Mouse (Mus musculus): ENCODE measurements around the gene Car5a. TPM values are rescaled to one million over a fixed set of nuclear protein-coding genes. Genes with fewer than 3 reads are reported as not detected.

Gene Car5a
- total RNA-seq, 1 experiment = 0.18 TPM

DNA sequence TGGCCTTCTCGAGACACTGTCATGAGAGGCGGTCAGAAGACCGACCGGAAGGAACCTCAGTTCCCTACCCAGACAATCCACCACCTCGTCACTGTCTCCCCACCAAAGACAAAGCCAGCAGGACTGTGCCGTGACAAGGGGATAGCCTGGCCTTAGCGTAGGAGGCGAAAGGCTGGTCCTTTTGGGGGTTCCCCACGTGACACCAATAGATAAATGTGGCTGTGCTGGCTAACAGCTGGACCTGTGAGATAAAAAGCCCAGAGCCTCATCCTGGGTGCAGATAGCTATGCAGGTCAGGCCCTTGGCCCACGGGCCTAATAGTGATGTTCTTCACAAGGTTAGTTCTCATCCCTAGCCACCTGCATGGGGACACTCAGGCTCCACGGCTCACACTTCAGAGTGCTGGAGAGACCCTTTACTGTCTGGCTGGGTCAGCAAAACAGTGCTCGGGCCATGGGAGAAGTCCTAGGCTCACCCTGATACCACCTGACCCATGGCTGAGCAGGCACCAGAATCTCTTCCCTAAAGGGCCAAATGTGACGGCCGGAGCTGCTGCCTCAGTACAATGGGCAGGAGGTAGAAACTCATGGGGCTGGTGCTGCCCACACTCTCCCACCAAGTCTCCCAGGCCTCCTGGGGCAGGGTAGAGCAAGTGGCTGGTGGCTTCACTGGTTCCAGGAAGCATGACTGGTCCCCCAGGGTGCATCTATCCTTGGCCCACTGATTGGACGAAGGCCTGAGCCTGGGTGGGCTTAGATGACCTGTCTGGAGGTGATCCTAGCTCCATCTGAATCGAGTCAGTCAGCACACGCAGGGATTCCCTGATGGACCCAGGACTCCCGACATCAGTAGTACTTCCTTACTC lies 45.3 kb downstream of the Car5a start:
- Histone ChIP-seq H3K4me3 (ENCODE audit: insufficient read depth in 1 of 2, low read depth in 1 of 2, low read length in 2 of 2, poor library complexity in 1 of 2, severe bottlenecking in 1 of 2) (no peak overlapping the region), H3K36me3 (ENCODE audit: control insufficient read depth, insufficient read depth, low read length, poor library complexity, severe bottlenecking) (peaks cover 58% of the 10 kb centered on the region), H3K27ac (ENCODE audit: insufficient read depth, low read depth, low read length, poor library complexity, severe bottlenecking) (peak overlapping the region; percentile 42; the same call in 1 of the 2 replicates), H3K4me1 (ENCODE audit: control insufficient read depth in 2 of 2, insufficient read depth in 2 of 2, low read length in 2 of 2, poor library complexity in 1 of 2) (peaks cover 4 to 47% of the 10 kb centered on the region in 2 experiments; a peak in 3 of 4 replicates), H3K9ac (ENCODE audit: insufficient read depth, low read depth, low read length, poor library complexity, severe bottlenecking) (no peak overlapping the region), H3K9me3 (ENCODE audit: control insufficient read depth, insufficient read depth, low read depth, low read length) (no peaks in the 10 kb centered on the region)
- TF ChIP-seq ZC3H11A (IDR thresholded peaks at IDR 0.05; ENCODE audit: borderline replicate concordance, low read depth, low read length) (no peak), CHD2 (IDR thresholded peaks at IDR 0.05; ENCODE audit: low read depth, low read length) (no peak), MAFK (IDR thresholded peaks at IDR 0.05; ENCODE audit: insufficient read depth, low read depth, low read length) (no peak), HCFC1 (IDR thresholded peaks at IDR 0.05; ENCODE audit: borderline replicate concordance, insufficient read depth, low read length) (no peak), ZNF384 (IDR thresholded peaks at IDR 0.05; ENCODE audit: low read depth, low read length) (no peak)
- in situ Hi-C loops (cut with MboI; ENCODE audit: low sequenced_read_pairs in 2 of 2, unreplicated experiment in 2 of 2) = no loop called here
- no peak for DNase-seq (ENCODE audit: low read depth, low spot score)

DNA sequence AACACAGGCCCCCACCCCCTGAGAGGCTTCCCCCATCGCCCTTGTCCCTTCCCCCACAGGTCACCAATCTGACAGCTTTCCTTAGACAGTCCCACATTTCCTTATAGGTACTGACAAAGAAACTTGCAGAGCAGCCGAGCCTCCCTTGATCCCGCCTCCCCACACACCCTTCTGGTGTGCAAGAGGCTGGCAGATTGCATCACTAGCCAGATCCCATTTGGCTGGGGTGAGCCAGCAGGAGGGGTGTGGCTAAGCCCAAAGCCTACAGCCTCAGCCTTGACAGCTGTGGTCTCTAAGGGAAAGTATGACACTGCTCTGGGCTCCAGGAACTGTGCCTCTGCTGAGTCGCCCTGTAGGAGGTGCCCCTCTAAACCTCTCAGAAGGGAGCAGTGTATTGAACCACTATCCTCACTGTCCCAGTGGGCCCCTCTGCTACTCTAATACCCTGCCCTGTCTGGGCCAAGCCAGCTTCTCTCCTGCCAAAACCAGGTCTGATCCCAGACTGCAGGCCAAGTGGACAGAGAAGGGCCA lies 46.2 kb downstream of the Car5a start:
- TF ChIP-seq CHD2 (IDR thresholded peaks at IDR 0.05; ENCODE audit: low read depth, low read length) = no peak
- TF ChIP-seq MAFK (IDR thresholded peaks at IDR 0.05; ENCODE audit: insufficient read depth, low read depth, low read length) = no peak
- TF ChIP-seq HCFC1 (IDR thresholded peaks at IDR 0.05; ENCODE audit: borderline replicate concordance, insufficient read depth, low read length) = no peak
- TF ChIP-seq ZC3H11A (IDR thresholded peaks at IDR 0.05; ENCODE audit: borderline replicate concordance, low read depth, low read length) = no peak
- TF ChIP-seq ZNF384 (IDR thresholded peaks at IDR 0.05; ENCODE audit: low read depth, low read length) = no peak
- H3K36me3 ChIP-seq (ENCODE audit: control insufficient read depth, insufficient read depth, low read length, poor library complexity, severe bottlenecking) = peaks cover 59% of the 10 kb centered on the region

DNA sequence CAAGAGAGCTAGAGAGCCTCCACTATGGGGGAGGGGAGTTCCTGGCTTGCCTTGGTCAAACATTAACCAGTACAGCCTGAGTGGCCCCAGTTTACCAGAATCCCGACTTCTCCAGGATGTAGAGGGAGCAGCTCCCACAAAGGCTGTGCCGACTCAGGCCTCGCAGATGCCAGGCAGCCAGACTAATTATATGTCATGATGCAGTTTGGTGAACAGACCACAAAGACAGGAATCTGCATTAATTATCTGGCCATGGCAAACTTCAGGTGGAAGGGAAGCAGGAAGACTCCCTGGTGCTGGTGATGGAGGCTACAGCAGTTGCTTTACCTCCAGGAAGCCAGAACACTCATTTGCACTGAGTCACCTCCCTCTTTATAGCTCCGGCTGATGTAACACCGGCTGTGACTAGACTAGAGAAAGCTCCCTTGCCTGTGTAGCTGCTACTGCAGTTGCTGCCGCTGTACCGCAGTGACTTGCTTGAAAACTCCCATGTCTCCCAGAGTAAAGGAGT lies 46.8 kb downstream of the Car5a start:
- peak overlapping the region; percentile 42 for H3K9ac ChIP-seq (ENCODE audit: insufficient read depth, low read depth, low read length, poor library complexity, severe bottlenecking)
- no peaks in the 10 kb centered on the region for H3K9me3 ChIP-seq (ENCODE audit: control insufficient read depth, insufficient read depth, low read depth, low read length)
- peaks cover 4 to 39% of the 10 kb centered on the region in 2 experiments; a peak in 3 of 4 replicates for H3K4me1 ChIP-seq (ENCODE audit: control insufficient read depth in 2 of 2, insufficient read depth in 2 of 2, low read length in 2 of 2, poor library complexity in 1 of 2)
- peak overlapping the region in 1 of 2 experiments; percentile 34; a peak in 2 of 4 replicates for H3K4me3 ChIP-seq (ENCODE audit: insufficient read depth in 1 of 2, low read depth in 1 of 2, low read length in 2 of 2, poor library complexity in 1 of 2, severe bottlenecking in 1 of 2)
- TF ChIP-seq ZC3H11A (IDR thresholded peaks at IDR 0.05; ENCODE audit: borderline replicate concordance, low read depth, low read length) = no peak
- no peak for TF ChIP-seq MAFK (IDR thresholded peaks at IDR 0.05; ENCODE audit: insufficient read depth, low read depth, low read length)
- TF ChIP-seq CHD2 (IDR thresholded peaks at IDR 0.05; ENCODE audit: low read depth, low read length) = no peak
- no peak for TF ChIP-seq HCFC1 (IDR thresholded peaks at IDR 0.05; ENCODE audit: borderline replicate concordance, insufficient read depth, low read length)
- TF ChIP-seq ZNF384 (IDR thresholded peaks at IDR 0.05; ENCODE audit: low read depth, low read length) = no peak
- in situ Hi-C loops (cut with MboI; ENCODE audit: low sequenced_read_pairs in 2 of 2, unreplicated experiment in 2 of 2) = no loop called here
- H3K36me3 ChIP-seq (ENCODE audit: control insufficient read depth, insufficient read depth, low read length, poor library complexity, severe bottlenecking) = peaks cover 60% of the 10 kb centered on the region
- DNase-seq (ENCODE audit: low read depth, low spot score) = no peak
- H3K27ac ChIP-seq (ENCODE audit: insufficient read depth, low read depth, low read length, poor library complexity, severe bottlenecking) = peak overlapping the region; percentile 71; the same call in 1 of the 2 replicates

More for the DNA sequence above, 46.2 kb downstream of the Car5a start:
- Histone ChIP-seq H3K9me3 (ENCODE audit: control insufficient read depth, insufficient read depth, low read depth, low read length) (no peaks in the 10 kb centered on the region), H3K9ac (ENCODE audit: insufficient read depth, low read depth, low read length, poor library complexity, severe bottlenecking) (peak overlapping the region; percentile 42; the same call in 1 of the 2 replicates), H3K4me1 (ENCODE audit: control insufficient read depth in 2 of 2, insufficient read depth in 2 of 2, low read length in 2 of 2, poor library complexity in 1 of 2) (peaks cover 4 to 40% of the 10 kb centered on the region in 2 experiments; a peak in 3 of 4 replicates), H3K4me3 (ENCODE audit: insufficient read depth in 1 of 2, low read depth in 1 of 2, low read length in 2 of 2, poor library complexity in 1 of 2, severe bottlenecking in 1 of 2) (peak overlapping the region in 1 of 2 experiments; percentile 34; a peak in 2 of 4 replicates), H3K27ac (ENCODE audit: insufficient read depth, low read depth, low read length, poor library complexity, severe bottlenecking) (peak overlapping the region; percentile 71; the same call in 1 of the 2 replicates)
- in situ Hi-C loops (cut with MboI; ENCODE audit: low sequenced_read_pairs in 2 of 2, unreplicated experiment in 2 of 2) = no loop called here
- DNase-seq (ENCODE audit: low read depth, low spot score) = peak; percentile 71

DNA sequence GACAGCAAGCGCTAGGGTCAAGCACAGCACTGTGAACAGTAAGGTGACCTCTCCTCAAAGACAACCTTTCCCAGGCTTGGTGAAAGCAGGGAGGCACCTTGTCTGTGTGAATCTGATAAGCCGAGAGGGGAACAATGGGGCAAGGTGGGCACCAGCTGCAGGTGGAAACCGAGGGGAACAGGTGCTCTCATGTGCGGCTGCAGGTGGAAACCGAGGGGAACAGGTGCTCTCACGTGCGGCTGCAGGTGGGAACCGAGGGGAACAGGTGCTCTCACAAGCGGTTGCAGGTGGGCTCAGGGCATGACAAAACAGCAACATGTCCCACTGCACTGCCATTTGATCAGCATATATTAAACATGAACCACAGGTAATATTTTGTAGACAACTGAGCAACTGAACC lies 47.5 kb downstream of the Car5a start:
- H3K27ac ChIP-seq (ENCODE audit: insufficient read depth, low read depth, low read length, poor library complexity, severe bottlenecking) = no peak overlapping the region
- peaks cover 63% of the 10 kb centered on the region for H3K36me3 ChIP-seq (ENCODE audit: control insufficient read depth, insufficient read depth, low read length, poor library complexity, severe bottlenecking)
- H3K9me3 ChIP-seq (ENCODE audit: control insufficient read depth, insufficient read depth, low read depth, low read length) = no peaks in the 10 kb centered on the region
- no peak for DNase-seq (ENCODE audit: low read depth, low spot score)
- no peak overlapping the region for H3K4me3 ChIP-seq (ENCODE audit: insufficient read depth in 1 of 2, low read depth in 1 of 2, low read length in 2 of 2, poor library complexity in 1 of 2, severe bottlenecking in 1 of 2)
- no peak overlapping the region for H3K9ac ChIP-seq (ENCODE audit: insufficient read depth, low read depth, low read length, poor library complexity, severe bottlenecking)
- in situ Hi-C loops (cut with MboI; ENCODE audit: low sequenced_read_pairs in 2 of 2, unreplicated experiment in 2 of 2) = no loop called here
- peaks cover 4 to 34% of the 10 kb centered on the region in 2 experiments; a peak in 3 of 4 replicates for H3K4me1 ChIP-seq (ENCODE audit: control insufficient read depth in 2 of 2, insufficient read depth in 2 of 2, low read length in 2 of 2, poor library complexity in 1 of 2)
- no peak for TF ChIP-seq MAFK (IDR thresholded peaks at IDR 0.05; ENCODE audit: insufficient read depth, low read depth, low read length)
- no peak for TF ChIP-seq ZC3H11A (IDR thresholded peaks at IDR 0.05; ENCODE audit: borderline replicate concordance, low read depth, low read length)
- no peak for TF ChIP-seq ZNF384 (IDR thresholded peaks at IDR 0.05; ENCODE audit: low read depth, low read length)
- TF ChIP-seq CHD2 (IDR thresholded peaks at IDR 0.05; ENCODE audit: low read depth, low read length) = no peak
- TF ChIP-seq HCFC1 (IDR thresholded peaks at IDR 0.05; ENCODE audit: borderline replicate concordance, insufficient read depth, low read length) = no peak
